Mouse (Mus musculus) kidney, postnatal 25 days (tissue): ENCODE results near the gene Sdad1.

Experiments used
- DNase-seq, 2 experiments: peaks; one replicate each; pipeline ENCODE4 v3.0.0; 2021; ENCODE audit warnings: mixed read lengths in 2 of 2

Sdad1 gene

DNA sequence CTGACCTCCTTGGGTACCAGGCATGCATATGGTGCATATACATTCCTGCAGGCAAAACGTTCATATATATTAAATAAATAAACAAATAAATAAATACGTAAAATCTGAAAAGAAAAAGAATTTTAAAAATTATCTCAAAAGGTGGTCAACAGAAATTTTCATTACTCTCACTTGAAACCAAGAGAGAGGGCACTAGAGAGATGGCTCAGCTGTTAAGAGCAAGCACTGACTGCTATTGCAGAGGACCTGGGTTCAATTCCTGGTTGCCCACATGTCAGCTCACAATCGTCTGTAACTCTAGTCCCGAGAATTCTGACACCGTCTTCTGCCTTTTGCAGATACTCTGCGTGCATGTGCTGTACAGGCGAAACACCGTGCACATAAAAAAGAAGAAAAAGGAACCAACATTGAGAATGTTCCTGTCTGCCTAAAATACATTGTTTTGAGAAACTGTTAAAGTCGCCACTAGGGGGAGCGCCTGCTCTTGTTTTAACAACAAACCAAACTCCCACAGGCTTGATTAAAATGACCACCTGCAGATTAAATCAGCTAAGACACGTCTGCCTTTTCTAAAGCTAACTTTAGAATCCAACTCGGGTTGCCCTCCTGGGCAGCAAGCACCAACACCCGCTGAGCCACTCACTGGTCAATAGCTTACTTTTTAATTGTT, 1.9 kb upstream of the Sdad1 start:
- peak; percentile 88 to 99 for DNase-seq

- DNase-seq = no peak
Observed at GRCm38 (mm10) chr5:92304291-92304690, 6.0 kb downstream of the Sdad1 start.

DNA sequence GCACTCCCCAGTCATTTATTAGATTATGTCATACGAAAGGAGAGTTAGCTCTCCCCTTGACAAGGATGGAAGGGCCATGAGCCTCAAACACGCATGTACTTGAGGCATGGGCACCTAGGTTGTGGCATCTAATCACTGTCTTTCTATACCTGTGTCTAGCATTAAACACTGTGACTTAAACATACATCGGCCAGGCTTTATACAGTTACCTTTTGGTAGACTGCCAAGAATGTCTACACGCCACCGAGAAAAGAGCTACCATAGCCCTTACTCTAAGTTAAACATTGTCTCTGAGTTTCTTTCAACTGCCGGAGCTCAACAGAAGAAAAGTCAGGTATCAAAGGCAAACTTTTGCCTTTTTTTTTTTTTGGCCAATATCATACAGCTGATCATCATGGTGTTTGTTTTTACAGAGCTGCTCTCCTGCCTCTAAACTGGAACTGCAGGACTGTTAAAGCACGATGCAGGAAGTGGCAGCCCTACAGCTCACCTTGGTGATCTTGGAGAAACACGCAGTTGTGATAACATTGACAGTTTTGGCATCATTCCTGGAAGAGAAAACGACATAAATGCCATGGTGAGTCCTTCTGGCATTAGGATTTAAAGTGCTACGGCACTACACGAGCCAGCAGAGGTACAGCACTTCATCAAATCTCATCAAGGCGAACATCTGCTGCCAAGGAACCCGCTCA, 8.0 kb downstream of the Sdad1 start:
- DNase-seq = no peak

DNA sequence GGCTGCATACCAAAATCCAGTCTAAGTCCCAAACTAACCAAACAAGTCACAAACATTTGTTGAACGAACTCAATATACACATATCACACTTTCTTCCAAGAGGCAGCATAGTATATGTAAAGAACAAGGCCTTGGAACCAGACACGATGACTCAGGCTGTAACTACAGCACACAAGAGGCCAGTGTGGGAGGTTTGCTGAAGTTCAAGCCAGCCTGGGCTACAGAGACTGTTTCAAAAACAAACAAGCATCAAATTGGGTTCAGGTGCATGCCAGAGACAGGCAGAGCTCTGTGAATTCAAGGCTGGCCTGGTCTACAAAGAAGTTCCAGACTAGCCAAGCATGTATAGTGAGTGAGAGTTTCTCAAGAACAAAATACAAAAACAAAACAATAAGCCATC, 15.8 kb downstream of the Sdad1 start:
- DNase-seq = no peak

GRCm38 (mm10) chr5:92291652-92292414, 18.4 kb downstream of the Sdad1 start:
- DNase-seq = no peak

GRCm38 (mm10) chr5:92287840-92288239, 22.4 kb downstream of the Sdad1 start:
- DNase-seq = no peak

- DNase-seq = no peak
Observed at GRCm38 (mm10) chr5:92283107-92283506, 27.2 kb downstream of the Sdad1 start.

GRCm38 (mm10) chr5:92282571-92282970, 27.7 kb downstream of the Sdad1 start:
- DNase-seq = no peak

- DNase-seq = no peak
Observed at GRCm38 (mm10) chr5:92278942-92279537, 31.2 kb downstream of the Sdad1 start.

DNA sequence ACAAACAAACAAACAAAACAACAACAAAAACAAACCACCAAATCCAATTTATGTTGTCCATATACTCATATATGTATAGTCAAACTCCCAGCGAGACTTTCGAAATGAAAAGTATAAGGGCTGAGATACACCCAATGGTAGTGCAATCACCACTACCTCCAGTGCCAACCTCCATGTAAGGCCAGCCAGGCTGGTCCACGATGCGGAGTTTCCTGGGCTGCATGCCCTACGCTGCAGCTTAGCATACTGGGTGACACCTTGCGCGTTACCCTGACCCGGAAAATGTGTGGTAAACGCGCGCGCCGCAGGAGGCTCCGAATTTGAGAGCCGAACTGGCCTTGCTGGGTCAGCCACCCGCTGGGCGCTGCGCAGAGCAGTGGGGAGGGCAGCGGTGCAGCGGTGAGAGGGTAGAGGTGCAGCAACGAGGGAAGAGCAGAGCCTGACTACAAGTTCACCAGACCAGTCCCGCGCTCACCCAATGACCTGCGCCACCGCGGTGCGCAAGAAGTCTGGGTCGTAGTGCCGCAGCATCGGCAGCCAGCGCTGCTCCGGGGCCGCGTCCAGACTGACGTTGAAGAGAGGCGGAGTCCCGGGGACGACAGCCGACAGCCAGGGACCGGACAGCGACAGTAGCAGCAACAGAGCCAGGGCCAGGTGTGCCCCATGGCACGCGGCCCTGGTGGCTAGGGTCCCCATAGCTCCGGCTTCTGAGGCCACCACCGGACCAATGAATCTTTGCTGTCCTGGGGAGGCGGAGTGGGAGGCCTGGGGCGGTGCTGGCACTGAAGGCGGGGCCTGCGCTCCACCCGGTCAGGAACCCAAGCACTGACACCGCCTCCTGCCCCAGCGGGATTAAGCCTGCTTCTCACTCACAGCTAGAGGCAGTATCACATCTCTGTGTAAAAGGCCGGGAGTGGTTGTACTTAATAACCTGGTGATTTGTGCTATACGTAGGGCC, 32.6 kb downstream of the Sdad1 start, which contains the start of gene Naaa:
TSS of gene Naaa (minus strand) at position 734 of the 958 bp plus-strand sequence.
- DNase-seq = peak; percentile 89 to 95

- peak in 1 of 2 experiments; percentile 10 for DNase-seq
Observed at GRCm38 (mm10) chr5:92270496-92270895, 39.8 kb downstream of the Sdad1 start.

- no peak for DNase-seq
Observed at GRCm38 (mm10) chr5:92263761-92264359, 46.4 kb downstream of the Sdad1 start.

DNA sequence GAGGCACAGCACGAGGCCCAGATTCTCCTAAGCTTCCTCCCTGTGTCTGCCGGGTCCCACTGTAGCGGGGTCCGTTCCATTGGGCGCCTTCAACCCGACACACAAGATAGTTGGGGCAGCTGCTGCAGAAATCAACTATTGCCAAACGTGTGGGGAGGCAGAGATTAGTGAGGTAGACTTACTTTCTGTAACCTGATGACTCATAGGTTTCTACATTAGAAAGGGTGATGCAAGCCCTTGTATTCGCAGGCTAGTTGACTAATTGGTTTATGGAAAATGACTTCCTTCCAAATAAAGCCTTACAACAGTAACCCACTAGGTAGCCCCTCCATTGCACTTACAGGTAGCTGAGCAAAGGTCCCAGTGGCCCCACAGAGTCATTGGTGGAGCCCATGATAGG, 47.6 kb downstream of the Sdad1 start:
- DNase-seq = no peak

GRCm38 (mm10) chr5:92256218-92256617, 54.1 kb downstream of the Sdad1 start, which contains the start of gene Ppef2:
Gene Ppef2 (minus strand): TSS chr5:92256278.
- DNase-seq = no peak

- no peak for DNase-seq
Observed at GRCm38 (mm10) chr5:92254476-92254875, 55.8 kb downstream of the Sdad1 start.

GRCm38 (mm10) chr5:92252797-92253343, 57.4 kb downstream of the Sdad1 start:
- DNase-seq = no peak

GRCm38 (mm10) chr5:92252031-92252430, 58.2 kb downstream of the Sdad1 start:
- no peak for DNase-seq

DNA sequence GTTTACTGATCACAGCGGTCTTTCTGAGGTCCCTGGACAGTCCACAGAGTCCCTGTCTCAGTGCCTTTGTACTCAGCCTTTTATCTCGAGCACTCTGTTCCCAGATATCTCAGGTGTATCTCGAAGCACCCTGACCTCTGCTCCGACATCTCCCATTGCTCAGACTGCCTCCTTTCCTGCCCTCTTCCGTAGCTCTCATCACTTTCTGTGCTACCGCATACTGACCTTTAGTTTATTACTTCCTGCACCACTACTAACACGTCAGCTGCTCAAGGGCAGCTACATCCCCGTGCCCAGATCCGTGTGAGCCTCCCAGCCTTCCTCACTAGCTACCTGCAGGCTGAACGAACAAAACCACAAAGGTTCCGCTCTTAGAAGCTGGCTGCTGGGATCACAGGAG, 61.7 kb downstream of the Sdad1 start:
- DNase-seq = no peak

DNA sequence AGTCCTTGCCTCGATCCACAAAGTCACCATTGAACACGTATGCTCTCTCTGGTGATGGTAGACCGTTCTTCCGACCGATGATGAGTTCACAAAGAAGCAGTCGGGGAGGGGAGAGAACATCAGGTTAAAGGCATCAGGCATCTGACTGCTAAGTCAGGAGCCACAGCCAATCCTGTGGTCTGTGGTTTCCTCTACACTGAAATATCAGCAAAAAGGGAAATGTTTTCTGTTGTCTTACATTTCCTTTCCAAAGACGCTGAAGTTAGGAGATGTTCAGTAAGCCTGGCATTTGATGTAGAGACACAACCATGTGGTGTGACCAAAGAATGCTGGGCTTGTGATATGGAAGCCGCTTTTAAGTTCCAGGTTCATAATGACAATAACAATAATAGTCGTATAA, 64.8 kb downstream of the Sdad1 start:
- no peak for DNase-seq

DNA sequence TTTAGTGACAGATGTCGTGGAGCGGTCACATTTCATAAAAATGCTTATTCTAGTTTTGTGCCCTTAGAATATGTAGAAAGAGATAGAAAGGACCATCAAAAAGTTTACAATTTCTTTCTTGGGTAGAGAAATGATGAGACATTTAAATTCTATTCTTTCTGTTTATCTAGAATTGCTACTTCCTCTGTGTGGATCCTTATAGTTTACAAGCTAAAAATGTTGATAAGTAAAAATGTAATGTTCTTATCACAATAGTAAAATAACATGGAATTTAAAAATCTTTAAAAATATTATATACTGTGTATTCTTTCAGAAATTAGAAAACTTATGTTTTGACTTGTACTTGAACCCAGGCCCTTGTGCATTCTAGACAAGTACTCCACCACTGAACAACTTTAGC, 65.4 kb downstream of the Sdad1 start:
- DNase-seq = no peak

GRCm38 (mm10) chr5:92240769-92241168, 69.5 kb downstream of the Sdad1 start:
- DNase-seq = no peak
